Mouse (Mus musculus) heart, postnatal 36 days (tissue): ENCODE data around the gene Sorbs2. TPM values are rescaled to one million over a fixed set of nuclear protein-coding genes. Genes with fewer than 3 reads are reported as not detected.

Experiments used
- DNase-seq, 2 experiments: peaks; one replicate each; pipeline ENCODE4 v3.0.0; 2021 to 2022
- intact Hi-C: fragments of 180-260 bp; cut with DNase I; formaldehyde crosslinking; loops from one replicate; pipeline ENCODE4 v1.15.1; 2025
- total RNA-seq, 2 experiments: library from RNA; stranded (reverse); gene quantifications; 2 replicates each; pipeline ENCODE4 v1.2.3; 2021

Sorbs2 gene
- total RNA-seq, 2 experiments from 2014 or later: 520 to 531 TPM

DNA sequence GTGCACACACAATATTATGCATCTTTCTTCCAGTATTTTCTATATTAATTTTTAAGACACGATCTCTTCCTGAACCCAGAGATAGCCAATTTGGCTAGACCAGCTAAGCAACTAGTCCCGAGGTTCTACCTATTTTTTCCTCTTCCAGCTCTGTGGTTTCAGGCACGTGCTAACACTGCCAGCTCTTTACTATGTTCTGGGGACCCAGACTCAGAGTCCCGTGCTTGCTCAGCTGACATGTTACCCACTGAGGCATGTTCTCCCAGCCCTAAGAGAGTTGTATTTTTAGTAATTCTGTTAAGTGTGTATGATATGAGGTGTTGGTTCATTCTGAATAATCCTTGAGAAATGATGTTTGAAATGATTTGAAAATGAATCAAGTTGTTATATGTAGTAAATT, 62.5 kb downstream of the Sorbs2 start:
- intact Hi-C loops: no loop called here
- DNase-seq: no peak

DNA sequence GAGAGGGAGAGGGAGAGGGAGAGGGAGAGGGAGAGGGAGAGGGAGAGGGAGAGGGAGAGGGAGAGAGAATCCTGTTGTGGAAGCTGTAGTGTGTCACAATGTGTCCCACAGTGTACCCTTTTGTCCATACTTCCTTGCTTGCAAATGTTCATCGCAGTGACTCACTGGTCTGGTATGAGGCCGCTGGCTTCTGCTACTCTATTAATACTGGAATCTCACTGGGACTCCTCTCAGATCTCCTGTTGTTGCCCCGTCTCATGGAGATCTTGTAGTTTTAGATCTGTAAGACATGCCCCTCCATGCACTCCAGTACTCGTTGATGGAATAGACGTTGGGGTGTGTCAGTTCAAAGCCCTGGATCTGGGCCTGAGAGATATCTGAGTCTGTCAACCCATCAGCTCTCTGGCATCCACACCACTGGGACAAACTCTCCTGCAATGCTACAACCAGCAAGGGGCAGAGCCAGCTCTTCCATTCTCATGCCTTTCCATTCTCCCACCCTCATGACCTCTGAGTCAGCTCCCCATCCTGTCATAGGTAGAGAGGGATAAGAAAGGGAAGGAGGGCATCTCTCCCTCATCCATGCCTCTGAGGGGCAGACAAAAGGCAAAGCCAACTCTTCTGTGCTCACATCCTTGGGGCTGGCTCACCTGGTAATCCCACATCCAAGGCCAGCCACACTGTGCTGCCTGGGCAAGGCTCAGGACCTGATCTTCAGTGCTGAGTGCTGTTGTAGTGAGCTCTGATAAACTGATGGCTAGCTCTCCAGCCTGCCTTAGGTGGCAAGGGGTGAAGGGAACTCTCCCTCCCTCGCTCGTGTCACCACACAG, 72.3 kb downstream of the Sorbs2 start:
- peak; percentile 18 to 27 for DNase-seq

DNA sequence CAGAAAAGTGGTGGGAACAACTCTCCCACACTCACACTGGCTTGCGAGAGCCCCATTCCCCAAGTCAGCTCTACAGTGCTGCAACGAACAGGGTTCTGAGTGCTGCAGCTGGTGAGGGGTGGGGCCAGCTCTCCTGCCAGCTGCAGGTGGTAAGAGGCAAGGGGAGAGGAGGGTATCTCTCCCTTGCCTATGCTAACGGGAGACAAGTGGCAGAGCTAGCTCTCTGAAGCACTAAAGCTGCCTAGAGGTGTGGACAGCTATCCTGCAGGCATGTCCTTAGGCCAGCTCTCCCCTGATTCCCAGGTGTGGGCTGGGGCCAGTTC, 72.9 kb downstream of the Sorbs2 start:
- DNase-seq: no peak
- intact Hi-C loops: no loop called here

More for the DNA sequence above, 72.3 kb downstream of the Sorbs2 start:
- intact Hi-C loops: no loop called here

DNA sequence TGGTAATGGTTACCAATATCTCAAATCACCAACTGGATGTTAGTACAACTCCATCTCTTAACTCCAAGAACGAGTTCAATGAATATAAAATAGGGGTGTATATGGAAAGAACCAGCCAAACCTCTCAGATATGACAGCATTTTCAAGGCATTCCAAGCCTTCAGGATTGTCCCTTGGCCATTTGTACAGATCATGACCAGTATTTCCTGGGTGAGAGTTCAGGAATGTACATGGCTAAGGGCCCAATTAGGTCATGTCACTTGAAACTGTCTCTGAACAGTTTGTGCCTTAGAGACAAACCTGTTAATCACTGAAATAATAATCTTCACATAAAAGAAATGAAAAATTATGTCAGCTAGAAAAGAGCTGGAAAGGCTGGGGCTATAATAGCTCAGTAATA, 76.3 kb downstream of the Sorbs2 start:
- intact Hi-C loops: no loop called here
- no peak for DNase-seq

DNA sequence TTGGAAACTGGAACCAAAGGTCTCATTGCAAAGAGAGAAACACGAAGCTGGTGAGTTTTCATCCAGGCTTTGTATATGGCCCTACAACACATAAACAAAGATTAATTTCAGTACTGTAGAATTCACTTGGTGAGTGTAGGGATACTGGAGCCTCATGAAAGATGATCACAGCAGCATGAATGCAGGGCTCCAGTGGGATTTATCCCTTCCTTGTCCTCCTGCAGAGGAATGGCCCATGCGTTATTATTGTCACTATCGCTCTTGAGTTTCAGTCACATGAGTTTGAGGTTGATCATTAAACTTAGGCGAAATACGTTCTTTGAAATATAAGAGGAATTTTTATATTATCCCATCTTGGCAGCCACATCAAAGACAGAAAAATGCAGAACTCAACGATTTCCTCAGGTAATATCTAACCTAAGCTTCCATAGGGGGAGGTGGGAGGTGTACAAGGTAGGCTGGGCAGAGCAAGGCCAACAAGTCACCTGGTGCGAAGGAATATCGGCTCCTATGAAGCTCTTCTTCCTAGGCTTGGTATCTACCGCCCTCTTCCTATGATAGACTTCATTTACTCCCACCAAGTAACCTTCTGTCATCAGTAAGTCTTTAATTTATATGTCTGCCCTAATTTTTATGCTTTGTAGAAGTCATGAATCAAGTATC, 76.9 kb downstream of the Sorbs2 start:
- intact Hi-C loops: no loop called here
- no peak for DNase-seq

DNA sequence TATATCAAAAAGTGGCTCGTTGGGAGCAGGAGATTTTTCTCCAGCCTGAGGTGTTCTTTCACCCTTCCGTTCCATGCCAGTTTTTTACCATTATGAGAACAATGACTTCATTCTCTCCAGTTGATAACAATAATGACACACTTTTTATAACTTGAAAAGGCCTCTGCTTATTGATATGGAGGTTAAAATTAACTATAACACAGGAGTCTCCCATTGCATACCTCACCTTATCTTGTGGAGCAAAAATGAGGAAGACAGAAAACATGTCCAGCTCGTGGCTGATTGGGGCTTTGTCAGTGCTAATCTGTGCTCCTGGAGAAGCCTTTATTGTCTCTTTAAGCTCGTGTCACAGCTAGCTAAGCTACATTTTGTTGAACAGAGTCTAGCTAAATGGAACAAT, 77.6 kb downstream of the Sorbs2 start:
- DNase-seq: no peak
- intact Hi-C loops: no loop called here

DNA sequence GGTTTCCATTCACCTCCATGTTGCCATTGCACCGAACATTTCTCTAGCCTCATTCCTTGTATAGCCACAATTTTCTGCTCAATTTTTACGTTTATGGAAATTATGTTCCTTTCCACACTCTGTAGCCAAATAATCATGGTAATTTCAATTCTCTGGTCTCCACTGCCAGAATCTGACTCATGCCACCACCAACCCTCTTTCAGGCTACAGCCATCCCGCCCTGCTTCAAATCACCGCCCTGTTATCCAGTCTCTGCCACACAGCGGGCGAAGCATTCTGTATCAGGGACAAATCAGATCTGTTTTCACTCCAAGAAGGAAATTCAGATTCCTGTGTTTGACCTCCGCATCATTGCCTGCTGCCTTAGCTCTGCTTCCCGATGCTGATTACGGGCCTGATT, 79.4 kb downstream of the Sorbs2 start:
- intact Hi-C loops: no loop called here
- DNase-seq: no peak

DNA sequence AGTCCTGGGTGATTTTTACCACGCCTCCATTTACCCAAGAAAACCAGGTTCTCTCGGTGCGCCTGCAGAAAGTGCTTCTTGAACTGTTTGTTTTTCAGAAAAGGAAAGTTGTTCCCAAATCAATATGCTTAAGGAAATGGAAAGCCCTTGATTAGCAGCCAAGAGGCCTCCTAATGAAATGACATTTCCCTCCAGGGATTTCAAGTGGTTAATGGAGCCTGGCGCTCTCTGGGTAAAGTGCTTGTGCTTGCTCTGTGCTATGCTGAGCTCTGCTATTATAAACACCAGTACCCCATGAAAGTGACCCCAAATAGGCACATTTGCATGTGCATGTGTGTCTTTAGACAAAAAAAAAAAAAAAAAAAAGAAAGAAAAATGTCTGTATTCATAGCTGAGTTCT, 84.3 kb downstream of the Sorbs2 start:
- no peak for DNase-seq
- intact Hi-C loops: no loop called here

DNA sequence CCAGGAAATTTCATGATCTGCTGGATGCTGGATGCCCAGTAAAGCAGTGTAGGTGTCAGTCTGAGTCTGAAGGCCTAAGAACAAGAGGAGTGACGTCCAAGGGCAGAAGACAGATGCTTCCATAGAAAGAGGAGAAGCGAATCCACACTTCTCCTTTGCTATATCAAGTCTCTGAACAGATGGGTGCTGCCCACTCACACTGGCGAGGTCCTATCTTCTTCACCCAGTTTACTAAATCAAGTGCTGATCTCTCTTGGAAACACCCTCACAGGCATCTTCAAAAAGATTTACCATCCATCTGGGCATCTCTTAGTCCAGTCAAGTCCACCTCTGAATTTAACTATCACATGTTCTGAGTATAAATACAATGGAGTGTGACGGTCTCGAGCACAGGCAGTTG, 86.1 kb downstream of the Sorbs2 start:
- DNase-seq: no peak
- intact Hi-C loops: no loop called here

DNA sequence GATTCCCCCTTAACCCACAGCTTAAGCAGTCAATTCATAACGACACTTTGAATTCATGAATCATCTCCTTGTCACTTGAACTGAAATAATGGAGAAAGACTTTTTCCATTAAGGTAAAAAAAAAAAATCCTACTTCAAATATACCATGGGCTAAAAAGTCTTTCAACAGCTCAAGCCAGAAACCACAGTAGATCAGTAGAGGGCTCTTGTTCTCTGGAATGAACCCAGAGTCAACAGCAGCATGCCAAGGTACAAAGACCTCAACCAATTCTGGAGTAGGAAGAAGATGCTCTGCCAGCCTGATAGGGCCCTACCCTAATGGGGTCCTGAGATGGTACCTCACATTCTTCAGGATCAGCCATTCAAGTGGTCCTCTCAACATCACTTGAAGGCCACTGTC, 88.4 kb downstream of the Sorbs2 start:
- intact Hi-C loops: no loop called here
- no peak for DNase-seq

DNA sequence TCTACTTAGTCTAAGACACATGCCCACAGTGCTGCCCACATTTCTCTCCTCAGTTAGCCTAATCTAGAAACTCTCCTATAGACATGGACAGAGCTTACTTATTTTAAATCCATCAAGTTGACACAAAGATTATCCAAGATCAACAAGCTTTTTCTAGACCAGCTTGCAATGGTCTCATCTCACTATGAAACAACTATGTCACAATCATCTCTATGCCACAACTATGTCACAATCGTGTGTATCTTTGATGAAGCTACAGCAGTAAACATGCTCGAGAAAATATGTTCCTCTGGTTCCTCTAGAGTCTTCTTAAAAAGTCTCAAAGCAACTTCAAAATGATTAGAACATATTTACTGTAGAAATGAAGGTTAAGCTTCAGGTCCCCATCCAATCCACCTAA, 89.0 kb downstream of the Sorbs2 start:
- intact Hi-C loops: no loop called here
- DNase-seq: no peak

DNA sequence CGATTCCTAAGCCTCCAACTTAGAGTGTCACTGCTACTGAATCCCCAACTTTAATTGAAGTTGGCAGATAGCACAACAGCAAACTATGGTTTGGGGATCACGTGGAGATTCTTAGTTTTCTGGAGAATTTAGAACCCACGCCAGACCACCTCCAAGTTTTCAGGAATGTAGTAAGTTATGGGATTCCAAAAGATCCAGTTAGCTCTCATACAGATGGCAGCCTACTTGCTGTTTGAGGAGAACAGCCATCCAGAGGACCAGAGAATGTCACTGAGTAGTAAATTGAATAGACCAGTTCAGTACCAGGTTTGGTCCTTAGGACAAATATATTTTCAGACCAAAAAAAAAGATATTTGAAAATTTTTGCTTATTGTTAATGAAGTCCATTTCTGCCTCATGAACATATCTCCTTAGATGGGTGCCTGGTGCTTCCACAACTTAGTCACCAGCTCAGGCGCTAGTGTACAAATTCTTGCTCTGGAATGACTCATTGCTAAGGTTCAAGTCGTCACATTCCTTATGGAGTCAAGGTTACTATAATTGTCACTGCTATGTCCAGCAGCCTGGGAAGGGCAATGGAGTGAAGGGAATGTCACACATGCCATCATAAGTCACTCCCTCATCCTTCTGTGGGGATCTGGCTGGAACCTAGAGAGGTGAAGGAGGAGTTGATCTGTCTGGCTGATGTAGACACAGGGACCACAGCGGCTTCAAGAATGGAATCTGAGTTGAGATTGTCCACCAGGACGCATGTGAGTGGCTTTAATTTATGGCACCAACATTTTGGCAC, 90.2 kb downstream of the Sorbs2 start:
- DNase-seq: no peak

DNA sequence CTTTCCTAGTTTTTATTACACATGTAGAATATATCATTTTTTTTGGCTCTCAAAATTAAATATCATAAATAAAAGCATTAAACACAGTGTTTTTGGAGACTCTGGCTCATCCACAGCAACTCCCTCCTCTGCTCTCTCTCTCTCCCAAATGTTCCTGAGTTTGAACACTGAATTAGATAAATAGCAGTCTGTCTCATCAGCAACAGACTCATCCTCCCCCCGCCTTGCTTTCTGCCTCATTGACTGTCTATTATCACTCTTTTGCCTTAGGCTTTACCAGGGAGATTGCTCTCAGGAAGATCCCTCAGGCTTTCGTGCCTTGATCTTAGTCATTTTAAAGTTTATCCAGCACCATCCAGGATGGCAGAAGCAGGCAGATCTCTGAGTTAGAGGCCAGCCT, 91.3 kb downstream of the Sorbs2 start:
- intact Hi-C loops: no loop called here
- DNase-seq: no peak

More for the DNA sequence above, 90.2 kb downstream of the Sorbs2 start:
- intact Hi-C loops: no loop called here

DNA sequence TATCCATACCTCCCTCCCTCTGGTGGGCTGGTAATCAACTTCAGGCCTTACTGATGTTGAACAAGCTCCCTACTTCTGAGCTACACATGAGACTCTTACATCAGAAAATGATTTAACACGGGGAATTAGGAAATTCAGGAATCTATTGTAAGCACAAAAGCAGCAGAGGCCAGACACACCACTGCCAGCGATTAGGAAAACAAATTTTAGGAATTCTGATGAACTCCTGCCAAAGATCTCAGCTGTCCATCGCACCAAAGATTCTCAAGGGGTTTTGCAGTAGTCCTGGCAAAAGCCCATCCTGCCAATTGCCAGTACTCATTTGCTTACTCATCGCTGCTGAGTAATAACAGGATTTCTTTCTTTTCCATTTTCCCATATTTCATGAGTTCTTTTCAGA, 94.4 kb downstream of the Sorbs2 start:
- DNase-seq: peak; percentile 33 to 41
- intact Hi-C loops: no loop called here

DNA sequence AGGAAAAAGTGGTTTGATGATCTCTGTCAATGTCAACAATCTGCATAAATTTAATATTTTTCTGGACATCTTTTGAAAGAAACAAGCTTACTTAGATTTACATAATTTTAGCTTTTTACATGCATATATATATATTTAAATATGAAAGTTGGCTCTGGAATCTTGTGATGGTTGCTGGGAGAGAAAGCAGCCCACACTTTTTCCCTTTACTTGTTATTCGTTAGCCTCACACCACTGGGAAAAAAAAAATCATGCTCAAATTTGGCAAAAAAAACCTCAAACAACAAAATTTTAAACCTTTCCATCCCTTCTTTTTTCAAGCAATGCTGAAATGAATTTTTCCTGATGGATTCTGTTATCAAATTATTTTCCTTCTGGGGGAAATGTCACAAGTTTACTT, 97.8 kb downstream of the Sorbs2 start:
- intact Hi-C loops: no loop called here
- DNase-seq: no peak

DNA sequence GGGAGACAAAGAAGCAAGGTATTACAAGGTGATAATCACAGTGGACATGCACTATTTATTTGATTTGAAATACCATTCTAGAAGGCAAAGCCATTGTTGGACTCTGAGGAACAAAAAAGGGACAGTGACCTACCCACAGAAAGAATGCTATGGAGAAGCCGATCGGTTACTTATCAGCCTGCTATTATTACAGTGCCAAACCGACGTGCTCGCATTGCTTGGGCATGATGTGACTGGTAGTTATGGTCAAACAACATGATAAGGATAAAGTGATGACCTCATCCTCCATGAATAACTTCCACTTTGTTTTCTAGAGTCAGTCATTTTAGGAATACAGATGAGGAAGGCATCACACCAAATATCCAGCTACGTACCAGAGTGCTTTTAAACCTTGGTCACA, 99.4 kb downstream of the Sorbs2 start:
- intact Hi-C loops: no loop called here
- DNase-seq: no peak

DNA sequence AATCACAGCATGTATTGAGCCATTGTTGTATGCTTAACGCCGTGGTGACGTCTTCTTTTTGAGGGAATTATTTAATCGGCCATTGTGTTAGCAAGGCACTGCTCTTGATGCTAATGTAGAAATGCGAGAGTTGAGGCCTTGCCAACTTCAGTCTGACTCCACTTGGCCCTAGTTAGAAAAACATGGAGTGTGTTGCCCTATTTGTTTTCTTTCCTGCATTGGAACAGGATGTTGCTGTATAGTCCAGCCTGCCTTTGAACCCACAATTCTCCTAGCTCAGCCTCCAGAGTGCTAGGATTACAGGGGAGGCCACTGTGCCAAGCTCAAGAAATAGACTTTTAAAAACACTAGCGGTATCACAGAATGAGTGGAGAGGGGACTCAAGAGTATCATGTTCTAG, 100.8 kb downstream of the Sorbs2 start:
- intact Hi-C loops: no loop called here
- DNase-seq: no peak

DNA sequence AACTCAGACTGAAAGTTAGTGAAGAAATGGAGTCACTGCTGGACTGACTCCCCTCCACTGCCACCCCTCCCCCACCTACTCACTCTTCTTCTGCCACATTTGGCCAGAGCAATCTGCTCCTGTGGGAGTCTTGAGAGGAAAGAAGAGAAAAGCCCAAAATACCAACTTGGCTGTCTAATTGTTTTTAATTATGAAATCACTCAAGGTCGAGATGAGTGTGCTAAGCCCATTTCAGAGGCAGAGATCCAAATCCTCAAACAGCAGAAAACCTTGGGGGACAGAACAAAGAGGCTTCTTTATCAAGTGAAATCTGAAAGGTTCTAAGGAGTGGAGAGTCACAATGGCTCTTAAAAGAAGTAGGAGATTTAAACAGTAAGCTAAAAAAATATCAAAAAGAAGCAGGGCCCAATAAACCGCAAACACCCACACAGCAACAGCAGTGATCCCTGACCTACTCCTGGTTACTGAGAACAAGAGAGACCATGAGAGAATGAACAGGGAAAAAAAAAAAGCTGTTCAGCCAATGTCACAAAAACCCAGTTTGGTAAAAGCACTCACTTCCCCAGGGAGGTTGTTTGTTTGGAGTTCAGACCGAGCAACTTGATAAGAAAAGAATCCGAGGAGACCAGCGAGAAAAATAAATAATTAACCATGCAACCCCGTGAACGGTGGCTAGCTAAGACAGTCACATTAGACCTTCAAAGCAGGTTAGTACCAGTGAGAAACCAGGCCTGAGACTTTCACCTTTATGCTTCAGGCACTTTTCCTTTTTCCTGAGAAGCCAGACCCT, 103.0 kb downstream of the Sorbs2 start:
- no peak for DNase-seq
- intact Hi-C loops: no loop called here

DNA sequence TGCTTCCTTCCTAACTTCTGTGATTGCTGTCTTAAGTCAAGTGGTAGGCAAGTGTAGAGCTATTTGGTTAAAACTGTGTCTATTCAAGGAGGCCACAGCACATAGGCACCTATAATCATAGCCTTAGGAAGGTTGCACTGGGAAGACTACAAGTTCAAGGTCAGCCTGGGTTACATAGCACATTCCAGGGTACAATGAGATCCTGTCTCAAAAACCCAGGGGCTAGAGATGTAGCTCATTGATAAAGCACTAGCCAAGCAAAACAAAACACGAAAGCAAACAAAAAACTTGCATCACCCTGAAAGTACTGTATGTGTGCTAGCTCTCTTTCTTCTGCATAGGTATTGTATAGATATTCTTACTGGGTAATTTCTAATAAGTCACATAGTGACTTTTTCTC, 103.7 kb downstream of the Sorbs2 start:
- DNase-seq: no peak
- intact Hi-C loops: no loop called here

DNA sequence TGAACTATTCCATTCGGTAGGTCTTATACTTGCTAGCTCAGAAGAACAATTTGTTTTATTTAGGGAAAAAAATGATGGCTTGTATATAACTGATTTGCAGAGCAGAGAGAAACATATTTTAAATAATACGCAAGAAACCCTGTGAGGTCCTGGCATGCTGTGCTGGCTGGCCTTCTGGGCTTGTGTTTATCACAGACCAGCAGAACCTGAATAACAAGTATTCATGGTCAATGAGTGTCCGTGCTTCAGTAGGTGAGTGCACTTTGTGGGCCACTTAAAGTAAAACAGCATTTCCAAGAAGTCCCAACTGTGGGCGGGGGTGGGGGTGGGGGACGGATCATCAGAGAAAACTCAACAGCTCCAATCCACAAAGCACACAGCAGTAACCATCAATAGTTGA, 107.0 kb downstream of the Sorbs2 start:
- no peak for DNase-seq
- intact Hi-C loops: no loop called here

DNA sequence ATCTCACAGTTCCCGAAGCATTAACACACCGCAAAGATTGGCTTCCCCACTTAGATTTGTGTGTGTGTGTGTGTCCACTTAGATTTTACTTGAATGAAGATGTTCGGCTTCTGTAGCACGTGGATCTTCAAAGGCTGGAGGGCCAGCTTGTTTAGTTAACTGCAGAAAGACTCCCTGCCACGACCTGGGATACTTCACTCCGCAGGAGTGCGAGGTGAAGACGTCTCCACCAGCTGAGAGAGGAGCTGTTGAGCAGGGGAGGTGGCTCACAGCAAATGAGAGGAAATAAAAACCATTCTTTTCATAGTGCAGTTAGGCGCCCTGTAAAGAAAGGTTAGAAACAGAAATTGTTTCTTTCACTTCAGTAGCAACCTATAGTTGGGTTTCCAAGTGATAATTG, 107.5 kb downstream of the Sorbs2 start:
- intact Hi-C loops: no loop called here
- no peak for DNase-seq
